Mouse (Mus musculus) CD4-positive helper T cell, adult 2 months (primary cell): Measurements from ENCODE around the gene Ppa1.

ENCODE experiments used
- DNase-seq: peaks from one replicate; pipeline ENCODE4 v3.0.0-alpha.2; 2012; ENCODE audit warnings: low read depth, missing footprints, low spot score

Ppa1 gene

DNA sequence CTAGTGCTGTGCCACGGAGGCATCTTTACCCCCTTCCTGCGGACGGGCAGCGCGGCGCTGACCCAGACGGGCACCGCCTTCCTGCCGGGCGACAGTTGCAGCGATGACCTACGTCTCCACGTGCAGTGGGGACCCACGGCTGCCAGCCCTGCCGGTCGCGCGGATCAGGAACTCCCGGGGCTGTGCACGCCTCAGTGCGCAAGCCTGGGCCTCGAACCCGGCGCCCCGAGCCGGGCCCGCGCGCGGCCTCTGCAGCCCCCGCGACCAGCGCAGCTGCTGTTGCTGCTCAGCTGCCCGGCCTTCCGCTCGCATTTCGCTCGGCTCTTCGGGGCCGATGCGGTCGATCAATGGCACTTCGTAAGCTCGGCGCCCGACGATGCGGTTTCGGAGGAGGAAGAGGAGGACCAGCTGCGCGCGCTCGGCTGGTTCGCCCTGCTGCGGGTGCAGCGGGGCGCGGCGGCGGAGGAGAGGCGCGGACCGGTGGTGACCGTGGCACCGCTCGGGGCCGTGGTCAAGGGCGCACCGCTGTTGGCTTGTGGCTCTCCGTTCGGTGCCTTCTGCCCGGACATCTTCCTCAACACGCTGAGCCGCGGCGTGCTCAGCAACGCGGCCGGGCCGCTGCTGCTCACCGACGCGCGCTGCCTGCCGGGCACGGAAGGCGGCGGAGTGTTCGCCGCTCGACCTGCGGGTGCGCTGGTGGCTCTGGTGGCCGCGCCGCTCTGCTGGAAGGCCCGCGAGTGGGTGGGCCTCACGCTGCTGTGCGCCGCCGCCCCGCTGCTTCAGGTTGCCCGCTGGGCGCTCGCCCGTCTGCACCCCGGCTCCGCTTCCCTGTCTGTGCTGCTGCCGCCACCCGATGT lies 47.6 kb downstream of the Ppa1 start:
- peak; percentile 64 for DNase-seq

- no peak for DNase-seq
Observed at GRCm38 (mm10) chr10:61696560-61696823, 48.1 kb downstream of the Ppa1 start.

DNA sequence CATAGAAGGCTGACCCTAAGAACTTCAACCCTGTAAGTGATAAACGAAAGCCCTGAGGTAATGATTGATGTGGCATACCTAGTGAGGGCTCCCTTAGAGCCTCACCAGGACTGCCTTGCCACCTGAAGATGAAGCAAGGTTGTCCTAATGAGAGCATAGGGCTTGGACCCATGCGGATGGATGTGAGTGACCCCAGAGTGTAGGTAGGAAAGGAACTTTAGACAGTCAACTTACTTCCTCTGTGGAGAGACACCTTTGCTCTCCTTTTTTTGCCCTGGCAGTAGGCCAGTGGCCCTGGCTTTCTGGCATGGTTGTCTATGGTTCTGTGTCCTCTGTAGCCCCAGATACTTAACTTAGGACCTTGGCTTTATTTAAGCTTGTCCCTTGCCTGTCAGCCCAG lies 48.7 kb downstream of the Ppa1 start:
- no peak for DNase-seq

DNA sequence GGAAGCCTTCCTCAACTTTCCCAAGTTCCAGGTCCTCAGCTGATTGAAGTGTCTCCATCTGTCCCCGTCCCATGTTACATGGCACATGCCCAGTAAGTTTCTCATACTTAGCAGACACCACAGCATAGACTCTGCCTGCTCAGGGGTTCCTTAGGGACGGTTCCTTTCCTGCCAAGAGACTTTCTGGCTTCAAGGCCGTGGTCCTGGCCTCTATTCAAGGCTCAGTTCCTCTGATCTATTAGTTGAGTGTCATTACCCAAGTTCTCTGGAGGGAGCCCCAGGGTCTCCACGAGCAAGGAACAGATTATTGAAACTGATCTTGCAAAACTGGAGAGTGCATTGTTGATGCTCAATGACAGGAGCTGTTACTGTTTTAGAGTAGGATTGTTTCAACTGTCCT lies 56.3 kb downstream of the Ppa1 start:
- no peak for DNase-seq

DNA sequence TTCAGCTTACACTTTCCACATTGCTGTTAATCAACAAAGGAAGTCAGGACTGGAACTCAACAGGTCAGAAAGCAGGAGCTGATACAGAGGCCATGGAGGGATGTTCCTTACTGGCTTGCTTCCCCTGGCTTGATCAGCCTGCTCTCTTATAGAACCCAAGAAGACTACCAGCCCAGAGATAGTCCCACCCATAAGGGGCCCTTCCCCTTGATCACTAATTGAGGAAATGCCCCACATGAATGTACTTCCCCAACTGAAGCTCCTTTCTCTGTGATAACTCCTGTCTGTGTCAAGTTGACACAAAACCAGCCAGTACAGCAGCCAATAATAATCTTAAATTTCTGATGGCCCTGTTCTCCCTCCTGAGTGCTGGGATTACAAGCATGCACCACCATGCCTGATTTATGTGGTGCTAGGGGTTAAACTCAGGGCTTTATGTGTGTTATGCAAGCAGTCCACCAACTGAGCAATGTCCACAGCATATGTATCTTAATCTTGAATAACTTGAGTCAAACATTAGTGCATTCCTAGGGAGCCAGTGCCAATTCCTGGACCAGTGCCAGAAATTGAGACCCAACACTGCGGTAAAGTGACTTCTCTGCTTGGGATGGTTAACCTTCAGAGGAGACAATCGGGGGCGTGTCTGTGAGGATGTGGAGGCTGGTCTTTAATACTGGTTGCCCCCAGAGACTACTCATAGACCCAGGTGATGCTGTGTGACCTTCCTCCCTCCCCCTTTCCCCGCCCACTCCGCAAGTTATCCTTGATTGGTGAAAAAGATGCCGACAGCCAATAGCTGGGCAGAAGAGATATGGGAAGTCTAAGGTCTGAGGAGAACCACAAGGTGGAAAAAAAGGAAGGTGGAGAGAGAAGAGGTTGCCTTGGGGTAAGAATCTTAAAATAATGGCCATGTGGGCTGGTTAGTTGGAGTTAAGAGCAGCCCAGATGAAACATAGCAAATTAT lies 58.3 kb downstream of the Ppa1 start:
- no peak for DNase-seq

DNA sequence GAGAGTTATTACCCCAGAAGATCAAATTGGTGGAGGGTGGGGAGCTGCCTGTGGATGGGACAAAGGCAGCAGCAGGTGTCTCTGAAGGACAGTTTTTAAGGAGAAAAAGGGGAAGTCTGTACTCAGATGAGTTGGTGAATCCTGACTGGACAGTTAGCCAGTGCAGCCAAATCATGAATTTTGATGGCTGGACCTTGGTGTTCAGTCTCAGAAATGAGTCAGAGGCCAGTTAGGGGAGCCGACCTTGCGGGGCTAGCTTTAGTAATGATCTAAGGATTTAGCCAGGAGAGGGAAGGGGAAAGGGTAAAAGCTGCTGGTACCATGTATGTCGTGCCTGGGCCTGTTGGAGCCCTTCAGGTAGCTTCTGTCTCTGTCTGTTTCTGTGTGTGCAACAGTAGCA lies 65.2 kb downstream of the Ppa1 start:
- no peak for DNase-seq

GRCm38 (mm10) chr10:61714146-61714545 lies 65.8 kb downstream of the Ppa1 start:
- DNase-seq: no peak

DNA sequence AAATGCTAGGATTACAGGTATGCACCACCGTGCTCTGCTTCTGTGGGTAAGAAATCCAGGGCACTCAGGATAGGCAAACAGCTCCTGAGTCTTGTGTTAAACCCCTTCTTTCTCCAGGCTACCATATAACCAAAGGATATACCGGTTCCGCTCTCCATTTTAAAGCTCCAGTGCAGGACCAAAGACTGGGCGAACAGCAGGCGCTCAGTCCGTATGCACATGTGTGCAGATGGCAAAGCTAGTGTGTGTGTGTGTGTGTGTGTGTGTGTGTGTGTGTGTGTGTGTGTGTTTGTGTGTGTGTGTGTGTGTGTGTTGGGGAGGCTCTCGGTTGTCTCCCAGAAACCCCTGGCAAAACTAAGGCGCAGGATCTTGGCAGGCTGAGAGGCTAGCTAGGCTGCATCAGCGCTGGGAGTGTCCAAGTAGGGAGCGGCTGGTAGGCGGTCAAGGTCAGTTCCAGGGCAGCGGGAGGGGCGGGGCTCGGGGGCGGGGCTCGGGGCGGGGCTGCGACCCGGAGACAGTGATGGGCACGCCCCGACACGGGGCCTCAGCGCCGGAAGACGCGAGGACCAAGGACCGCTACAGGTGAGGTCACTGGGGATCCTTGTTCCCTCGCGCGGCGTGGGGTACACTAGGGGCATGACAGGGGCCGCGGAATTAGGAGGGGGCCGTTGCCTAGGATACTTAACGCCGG lies 66.6 kb downstream of the Ppa1 start, which contains the start of gene Aifm2:
Gene Aifm2, plus strand, starts transcription at position 493 of the 691 bp plus-strand sequence.
- DNase-seq: peak; percentile 49

DNA sequence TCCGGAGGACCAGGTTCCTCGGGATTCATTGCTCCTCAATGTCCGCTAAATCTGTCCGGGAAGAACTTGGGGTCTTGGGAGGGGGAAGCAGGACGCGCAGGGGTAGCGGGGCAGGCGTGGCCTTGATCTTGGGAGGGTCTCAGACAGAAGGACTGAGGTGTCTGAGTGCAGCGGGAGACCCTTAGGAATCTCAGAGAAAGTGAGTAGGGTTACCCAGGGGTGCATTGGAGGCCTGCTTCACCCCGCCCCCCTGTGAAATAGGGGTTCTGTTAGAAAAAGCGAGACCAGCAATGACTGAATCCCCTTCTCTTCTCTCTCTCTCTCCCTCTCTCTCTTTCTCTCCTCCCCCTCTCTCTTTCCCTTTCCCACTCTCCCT lies 67.1 kb downstream of the Ppa1 start:
- no peak for DNase-seq

DNA sequence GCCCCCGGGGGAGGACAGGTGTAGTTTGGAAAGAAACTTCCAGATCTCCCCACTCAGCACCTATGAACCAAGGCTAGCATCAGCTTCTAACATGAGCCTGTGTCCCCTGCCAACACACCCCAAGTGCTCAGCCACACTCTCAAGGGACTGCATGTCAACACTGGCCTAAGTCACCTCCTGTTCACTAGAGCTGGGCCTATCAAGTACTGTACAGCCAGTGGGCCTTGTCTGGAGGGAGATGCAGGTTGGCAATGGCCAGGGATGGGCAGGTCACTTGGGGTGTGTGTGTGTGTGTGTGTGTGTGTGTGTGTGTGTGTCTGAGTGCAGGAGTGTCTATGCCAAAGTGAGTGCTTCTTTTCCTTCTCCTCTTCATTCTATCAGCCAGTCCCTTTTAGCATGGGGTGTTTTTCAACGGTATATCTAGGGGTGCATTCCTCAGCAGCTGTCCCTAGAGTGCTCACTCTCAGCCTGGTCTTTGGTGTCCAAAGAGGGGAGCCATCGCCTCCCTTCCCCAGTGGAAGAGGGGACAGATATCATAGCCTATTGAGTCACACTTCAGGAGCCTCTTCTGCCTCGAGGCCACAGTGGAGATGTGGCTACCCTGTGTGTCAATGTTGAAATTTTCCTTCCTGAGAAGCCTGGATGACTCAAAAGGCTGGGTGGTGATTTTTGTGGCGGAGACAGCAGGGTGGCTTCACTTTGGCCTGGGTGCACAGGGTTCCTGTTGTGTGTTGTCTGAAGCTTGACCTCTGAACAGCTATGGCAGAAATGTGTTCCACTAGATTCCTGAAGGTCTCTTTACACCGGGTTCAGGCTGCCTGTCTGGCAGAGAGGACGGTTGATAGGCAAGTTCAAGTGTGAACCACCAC lies 67.9 kb downstream of the Ppa1 start:
- DNase-seq: no peak

- DNase-seq: no peak
Observed at GRCm38 (mm10) chr10:61717406-61718296, 69.3 kb downstream of the Ppa1 start.

GRCm38 (mm10) chr10:61720331-61720730 lies 72.0 kb downstream of the Ppa1 start:
- no peak for DNase-seq

GRCm38 (mm10) chr10:61722215-61722614 lies 73.9 kb downstream of the Ppa1 start:
- DNase-seq: no peak

DNA sequence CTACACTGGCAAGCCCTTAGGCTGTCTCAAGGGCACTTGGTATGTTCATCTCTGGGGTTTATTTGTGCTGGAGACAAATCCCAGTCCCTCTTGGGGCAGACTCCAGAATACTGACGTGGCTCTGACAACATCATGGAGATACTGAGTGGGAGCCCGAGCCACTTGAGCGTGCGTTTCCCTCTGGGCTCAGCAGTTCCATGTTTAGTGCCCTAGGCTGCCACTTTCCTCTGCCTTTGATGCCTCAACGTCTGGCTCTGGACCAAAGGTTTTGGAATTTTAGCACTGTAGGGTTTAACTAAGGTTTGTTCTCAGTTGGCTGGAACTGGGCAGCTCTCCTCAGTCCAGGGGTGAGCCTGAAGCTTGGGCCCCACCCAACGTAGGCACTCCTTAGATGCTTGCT lies 74.9 kb downstream of the Ppa1 start:
- DNase-seq: no peak
